Mouse (Mus musculus) heart, embryonic 12.5 days (tissue): ENCODE measurements around the gene Gm42688. TPM values are rescaled to one million over a fixed set of nuclear protein-coding genes. Genes with fewer than 3 reads are reported as not detected.

Experiments used
- ATAC-seq: fragments of 200-750 bp; cut with Nextera tagmentation; 2 replicates; pipeline ENCODE4 v1.8.0; 2017; ENCODE audit warnings: moderate TSS enrichment, moderate library complexity; ENCODE audit not compliant: insufficient number of reproducible peaks, low FRiP score
- H3K27ac ChIP-seq: fragments of 300-500 bp; sonication (generic); 2 replicates; pipeline ENCODE4 v1.5.1; 2016; ENCODE audit warnings: mild to moderate bottlenecking, moderate library complexity; ENCODE audit not compliant: poor library complexity, severe bottlenecking
- H3K27me3 ChIP-seq: fragments of 300-500 bp; sonication (generic); replicated peaks from 2 replicates; pipeline ENCODE4 v1.6.1; 2016; ENCODE audit warnings: mild to moderate bottlenecking, moderate library complexity
- H3K36me3 ChIP-seq: fragments of 300-500 bp; sonication (generic); 2 replicates; pipeline ENCODE4 v1.6.1; 2016; ENCODE audit warnings: mild to moderate bottlenecking, moderate library complexity
- H3K4me1 ChIP-seq: fragments of 300-500 bp; sonication (generic); replicated peaks from 2 replicates; pipeline ENCODE4 v1.6.1; 2016; ENCODE audit warnings: mild to moderate bottlenecking
- H3K4me2 ChIP-seq: fragments of 300-500 bp; sonication (generic); 2 replicates; pipeline ENCODE4 v1.6.1; 2016; ENCODE audit warnings: mild to moderate bottlenecking, moderate library complexity
- H3K4me3 ChIP-seq: fragments of 300-500 bp; sonication (generic); 2 replicates; pipeline ENCODE4 v1.5.1; 2016; ENCODE audit warnings: mild to moderate bottlenecking
- H3K9ac ChIP-seq: fragments of 300-500 bp; sonication (generic); 2 replicates; pipeline ENCODE4 v1.6.1; 2016; ENCODE audit warnings: mild to moderate bottlenecking, moderate library complexity
- H3K9me3 ChIP-seq: fragments of 300-500 bp; sonication (generic); replicated peaks from 2 replicates; pipeline ENCODE4 v1.6.1; 2016; ENCODE audit warnings: mild to moderate bottlenecking, moderate library complexity
- WGBS: fragments of 180-500 bp; shearing (Covaris S2); methylation state at CpG from one replicate; pipeline ENCODE4 v1.1.7; 2016; 5-methylcytosine and 5-hydroxymethylcytosine counted together
- polyA plus RNA-seq: library from polyadenylated mRNA; unstranded; fragments of >200 nt; fragmentation: Nextera tagmentation; extraction: Ambion mirVana; gene quantifications from 2 replicates; pipeline ENCODE4 v1.2.1, GENCODE M21; 2016

Gm42688 gene
- polyA plus RNA-seq, 1 experiment from 2014 or later: 2.2 TPM

DNA sequence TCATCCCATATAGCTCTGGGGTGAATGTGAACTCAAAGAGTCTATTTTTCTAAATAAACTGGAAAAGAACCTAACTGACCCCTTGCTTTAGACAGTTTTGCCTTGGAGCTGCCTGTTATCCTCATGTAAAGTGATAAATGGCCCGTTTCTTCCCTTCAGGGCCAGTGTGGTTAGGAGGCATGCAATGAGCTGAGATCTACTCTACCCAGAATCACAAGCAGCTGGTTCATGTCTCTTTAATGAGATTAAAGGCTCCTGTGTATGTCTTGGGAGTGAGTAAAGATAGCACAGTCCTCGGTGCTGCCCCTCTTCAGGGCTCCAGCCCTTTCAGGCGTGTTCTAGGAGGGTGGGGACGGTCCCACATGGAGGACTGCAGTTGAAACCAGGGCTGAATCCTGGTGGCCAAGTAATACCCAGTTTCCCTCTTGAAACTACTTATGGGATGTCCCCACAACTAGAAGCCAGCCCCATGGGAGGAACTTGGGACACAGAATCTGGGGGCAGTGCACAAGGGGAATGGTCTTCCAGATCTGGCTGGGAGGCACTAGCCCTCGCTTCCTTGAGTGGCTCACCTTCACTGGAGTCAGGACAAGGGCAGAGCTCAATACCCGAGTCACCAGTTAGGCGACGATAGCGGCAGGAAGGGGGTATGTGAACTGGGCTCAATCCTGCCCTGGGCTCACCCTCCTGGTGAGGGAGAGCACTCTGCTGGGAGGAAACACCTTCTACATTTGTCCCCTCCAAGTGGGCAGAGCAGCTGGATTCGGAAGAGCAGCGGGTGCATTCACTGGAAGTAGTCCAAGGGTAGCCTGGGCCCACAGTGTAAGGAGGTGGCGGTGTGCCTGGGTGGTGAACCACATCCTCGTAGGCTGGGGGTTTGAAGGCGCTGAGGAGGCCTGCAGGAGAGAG, 17.7 kb downstream of the Gm42688 start:
- Histone ChIP-seq H3K9me3 (no peaks in the 10 kb centered on the region), H3K9ac (no peak overlapping the region), H3K36me3 (peaks cover 33% of the 10 kb centered on the region), H3K27me3 (no peaks in the 10 kb centered on the region), H3K4me1 (peaks cover 48% of the 10 kb centered on the region), H3K4me2 (no peak overlapping the region), H3K27ac (no peak overlapping the region), H3K4me3 (no peak overlapping the region)
- no peak for ATAC-seq
- WGBS: 75% methylated on average over 14 of the region's 14 CpGs

- no peaks in the 10 kb centered on the region for H3K27me3 ChIP-seq
- H3K4me2 ChIP-seq: peak overlapping the region; percentile 90
- H3K4me3 ChIP-seq: no peak overlapping the region
- H3K36me3 ChIP-seq: peaks cover 33% of the 10 kb centered on the region
- peaks cover 48% of the 10 kb centered on the region for H3K4me1 ChIP-seq
- WGBS: 86% methylated on average over 7 of the region's 7 CpGs
- no peak for ATAC-seq
- no peaks in the 10 kb centered on the region for H3K9me3 ChIP-seq
- no peak overlapping the region for H3K9ac ChIP-seq
- H3K27ac ChIP-seq: no peak overlapping the region
Measured at GRCm38 (mm10) chr6:83119734-83120051, 18.3 kb downstream of the Gm42688 start.

- ATAC-seq: peak; percentile 95
- Histone ChIP-seq H3K4me1 (peaks cover 50% of the 10 kb centered on the region), H3K4me2 (peak within 1 kb of the TSS; percentile 96), H3K9ac (peak within 1 kb of the TSS; percentile 88), H3K4me3 (peak within 1 kb of the TSS; percentile 79), H3K27ac (peak within 1 kb of the TSS; percentile 93), H3K9me3 (no peaks in the 10 kb centered on the region), H3K36me3 (peaks cover 33% of the 10 kb centered on the region), H3K27me3 (no peaks in the 10 kb centered on the region)
- under 1% methylated on average over 38 of the region's 38 CpGs for WGBS
Measured at GRCm38 (mm10) chr6:83120930-83121862, 19.8 kb downstream of the Gm42688 start, which contains the start of gene Wbp1. TSS of gene Wbp1 (minus strand) at chr6:83121559.

GRCm38 (mm10) chr6:83121863-83122710, 20.7 kb downstream of the Gm42688 start:
- Histone ChIP-seq H3K4me3 (peak overlapping the region; percentile 79), H3K27ac (peak overlapping the region; percentile 92), H3K36me3 (peaks cover 28% of the 10 kb centered on the region), H3K4me2 (peak overlapping the region; percentile 96), H3K9me3 (no peaks in the 10 kb centered on the region), H3K27me3 (no peaks in the 10 kb centered on the region), H3K9ac (peak overlapping the region; percentile 86), H3K4me1 (peaks cover 41% of the 10 kb centered on the region)
- ATAC-seq: peak; percentile 53
- 2% methylated on average over 52 of the region's 52 CpGs for WGBS

- WGBS: 84% methylated on average over 5 of the region's 5 CpGs
- ATAC-seq: no peak
- Histone ChIP-seq H3K27me3 (no peaks in the 10 kb centered on the region), H3K4me1 (peaks cover 41% of the 10 kb centered on the region), H3K9ac (no peak overlapping the region), H3K36me3 (peaks cover 20% of the 10 kb centered on the region), H3K27ac (no peak overlapping the region), H3K4me2 (peak overlapping the region; percentile 96), H3K4me3 (no peak overlapping the region), H3K9me3 (no peaks in the 10 kb centered on the region)
Measured at GRCm38 (mm10) chr6:83122961-83123360, 21.5 kb downstream of the Gm42688 start.

DNA sequence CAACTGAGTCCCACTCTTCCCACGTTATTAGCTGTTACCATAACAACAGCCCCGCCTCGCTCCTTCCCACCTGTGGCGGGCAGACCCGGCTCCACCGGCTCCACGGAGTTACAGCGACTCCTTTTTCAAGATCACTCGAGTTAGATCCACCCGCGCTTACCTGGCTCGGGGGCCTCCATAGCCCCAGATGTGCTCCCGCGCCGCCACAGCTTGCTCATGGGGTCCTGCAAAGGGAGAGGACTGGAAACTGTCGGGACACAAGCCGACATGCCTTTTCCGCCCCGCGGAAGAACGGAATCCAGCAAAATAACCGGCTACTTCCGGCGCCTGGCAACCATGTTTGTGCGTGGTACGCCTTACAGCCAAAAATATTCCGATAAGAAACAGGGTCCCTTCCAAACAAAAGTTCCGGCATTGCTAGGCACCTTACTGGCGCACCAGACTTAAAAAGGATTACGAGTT, 23.5 kb downstream of the Gm42688 start:
- Histone ChIP-seq H3K27me3 (no peaks in the 10 kb centered on the region), H3K27ac (peak overlapping the region; percentile 50; the same call in 1 of the 2 replicates), H3K9me3 (no peaks in the 10 kb centered on the region), H3K36me3 (0 out of 2 replicates have a peak, but pooled peaks cover under 1% of the 10 kb centered on the region), H3K4me3 (peak overlapping the region; percentile 92), H3K4me2 (peak overlapping the region; percentile 81), H3K9ac (peak overlapping the region; percentile 81), H3K4me1 (peaks cover 33% of the 10 kb centered on the region)
- no peak for ATAC-seq
- WGBS: under 1% methylated on average over 30 of the region's 30 CpGs

GRCm38 (mm10) chr6:83125331-83125730, 23.9 kb downstream of the Gm42688 start, which contains the start of gene Ino80b:
TSS of gene Ino80b (minus strand) at chr6:83125431.
- Histone ChIP-seq H3K9ac (peak within 1 kb of the TSS; percentile 81), H3K27me3 (no peaks in the 10 kb centered on the region), H3K4me2 (peak within 1 kb of the TSS; percentile 81), H3K27ac (peak within 1 kb of the TSS; percentile 50; the same call in 1 of the 2 replicates), H3K4me3 (peak within 1 kb of the TSS; percentile 92), H3K36me3 (no peaks in the 10 kb centered on the region), H3K4me1 (peaks cover 28% of the 10 kb centered on the region), H3K9me3 (no peaks in the 10 kb centered on the region)
- 28% methylated on average over 5 of the region's 5 CpGs for WGBS
- ATAC-seq: no peak

- no peaks in the 10 kb centered on the region for H3K9me3 ChIP-seq
- ATAC-seq: no peak
- H3K27ac ChIP-seq: no peak overlapping the region
- H3K4me3 ChIP-seq: no peak overlapping the region
- no peak overlapping the region for H3K4me2 ChIP-seq
- H3K27me3 ChIP-seq: no peaks in the 10 kb centered on the region
- peaks cover 19% of the 10 kb centered on the region for H3K4me1 ChIP-seq
- WGBS: 92% methylated on average over 5 of the region's 5 CpGs
- no peak overlapping the region for H3K9ac ChIP-seq
- H3K36me3 ChIP-seq: no peaks in the 10 kb centered on the region
Measured at GRCm38 (mm10) chr6:83127419-83127818, 26.0 kb downstream of the Gm42688 start.

- Histone ChIP-seq H3K9me3 (no peaks in the 10 kb centered on the region), H3K27me3 (peaks cover 11% of the 10 kb centered on the region; the same call in 1 of the 2 replicates), H3K4me1 (peaks cover 16% of the 10 kb centered on the region), H3K27ac (no peak overlapping the region), H3K4me2 (no peak overlapping the region), H3K4me3 (no peak overlapping the region), H3K9ac (no peak overlapping the region; the same call in 1 of the 2 replicates), H3K36me3 (no peaks in the 10 kb centered on the region)
- WGBS: 73% methylated on average over 6 of the region's 6 CpGs
- no peak for ATAC-seq
Measured at GRCm38 (mm10) chr6:83131469-83132034, 30.1 kb downstream of the Gm42688 start.
